Mouse (Mus musculus) G1E (cell line): Measurements from ENCODE around the gene Sim2. TPM values are rescaled to one million over a fixed set of nuclear protein-coding genes. Genes with fewer than 3 reads are reported as not detected.

ENCODE experiments used
- ATAC-seq: 2 replicates; pipeline ENCODE4 v1.8.0; 2016; ENCODE audit warnings: mild to moderate bottlenecking; ENCODE audit not compliant: insufficient number of reproducible peaks, poor library complexity, low FRiP score, severe bottlenecking; ENCODE audit errors: extremely low read depth
- DNase-seq: peaks from one replicate; pipeline ENCODE4 v3.0.0; 2012; ENCODE audit warnings: low spot score
- H3K27me3 ChIP-seq: 2 replicates; pipeline ENCODE4 v1.6.1; 2012; ENCODE audit warnings: mild to moderate bottlenecking, low read length, inconsistent platforms; ENCODE audit not compliant: insufficient read depth
- H3K36me3 ChIP-seq: replicated peaks from 2 replicates; pipeline ENCODE3; 2012; ENCODE audit warnings: mild to moderate bottlenecking, inconsistent platforms
- H3K4me1 ChIP-seq: 2 replicates; pipeline ENCODE4 v1.6.1; 2012; ENCODE audit warnings: low read depth, low read length, inconsistent platforms, mixed read lengths; ENCODE audit not compliant: insufficient read depth
- H3K4me3 ChIP-seq: 2 replicates; pipeline ENCODE4 v1.5.1; 2012; ENCODE audit warnings: low read depth, mild to moderate bottlenecking, inconsistent platforms, low read length, moderate library complexity, mixed read lengths
- H3K9me3 ChIP-seq: replicated peaks from 2 replicates; pipeline ENCODE4 v1.6.1; 2012; ENCODE audit warnings: inconsistent platforms
- CTCF ChIP-seq: IDR thresholded peaks from 2 replicates; pipeline ENCODE4 v1.5.1; 2012; ENCODE audit warnings: low read depth, low read length, inconsistent platforms, mixed read lengths
- GATA1 ChIP-seq: IDR thresholded peaks from 2 replicates; pipeline ENCODE4 v1.6.1; 2012; ENCODE audit warnings: borderline replicate concordance, low read length, inconsistent platforms, mixed read lengths
- GATA2 ChIP-seq: IDR thresholded peaks from 2 replicates; pipeline ENCODE4 v1.6.1; 2012; ENCODE audit warnings: low read depth, low read length, inconsistent platforms, borderline replicate concordance
- POLR2AphosphoS5 ChIP-seq: IDR thresholded peaks from 2 replicates; pipeline ENCODE4 v1.6.1; 2012; ENCODE audit warnings: low read depth, low read length, inconsistent platforms; ENCODE audit not compliant: insufficient replicate concordance
- TAL1 ChIP-seq: conservative IDR thresholded peaks from 2 replicates; pipeline ENCODE4 v1.6.1; 2012; ENCODE audit warnings: low read depth, low read length, inconsistent platforms, mixed read lengths
- polyA plus RNA-seq: library from polyadenylated mRNA; stranded (reverse); fragments of >175 nt; gene quantifications from 2 replicates; pipeline ENCODE4 v1.2.3, GENCODE M21; 2012
- total RNA-seq, 2 experiments: library from RNA; stranded (forward) in 1 of 2; stranded (reverse) in 1 of 2; fragments of 200-1000 nt in 1 of 2; fragments of >200 nt in 1 of 2; fragmentation: Nextera tagmentation in 1 of 2; gene quantifications; 2 replicates each; pipeline ENCODE4 v1.2.3; 2014 to 2017

Gene Sim2
- total and polyA plus RNA-seq, 3 experiments = not detected

DNA sequence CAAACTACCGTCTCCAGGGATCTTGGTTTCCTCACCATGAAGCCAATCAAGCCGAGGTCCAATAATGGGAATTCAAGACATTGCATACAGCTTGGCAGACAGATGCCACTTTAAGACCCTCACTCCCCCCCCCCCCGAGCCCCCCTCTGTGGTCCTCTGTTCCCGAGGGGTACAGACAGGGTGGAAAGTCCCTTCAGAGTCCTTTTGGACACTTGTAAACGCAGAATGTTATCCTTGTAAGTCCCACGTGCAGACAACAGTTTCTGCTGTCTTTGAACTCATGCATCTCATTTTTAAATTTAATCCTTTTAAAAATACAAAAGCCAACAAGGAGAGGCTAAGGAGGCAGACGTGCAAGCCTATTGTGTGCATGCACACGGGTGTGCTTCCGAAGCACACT is 41.5 kb downstream of the Sim2 start:
- no peak overlapping the region for H3K4me3 ChIP-seq
- DNase-seq (no peak), ATAC-seq (no peak)
- TF ChIP-seq TAL1 = no peak
- no peak for TF ChIP-seq GATA2
- TF ChIP-seq GATA1 = no peak
- TF ChIP-seq POLR2AphosphoS5 = no peak
- no peak for TF ChIP-seq CTCF
- peaks cover 6% of the 10 kb centered on the region for H3K27me3 ChIP-seq
- H3K9me3 ChIP-seq = no peaks in the 10 kb centered on the region
- no peaks in the 10 kb centered on the region for H3K4me1 ChIP-seq
- H3K36me3 ChIP-seq = no peaks in the 10 kb centered on the region

DNA sequence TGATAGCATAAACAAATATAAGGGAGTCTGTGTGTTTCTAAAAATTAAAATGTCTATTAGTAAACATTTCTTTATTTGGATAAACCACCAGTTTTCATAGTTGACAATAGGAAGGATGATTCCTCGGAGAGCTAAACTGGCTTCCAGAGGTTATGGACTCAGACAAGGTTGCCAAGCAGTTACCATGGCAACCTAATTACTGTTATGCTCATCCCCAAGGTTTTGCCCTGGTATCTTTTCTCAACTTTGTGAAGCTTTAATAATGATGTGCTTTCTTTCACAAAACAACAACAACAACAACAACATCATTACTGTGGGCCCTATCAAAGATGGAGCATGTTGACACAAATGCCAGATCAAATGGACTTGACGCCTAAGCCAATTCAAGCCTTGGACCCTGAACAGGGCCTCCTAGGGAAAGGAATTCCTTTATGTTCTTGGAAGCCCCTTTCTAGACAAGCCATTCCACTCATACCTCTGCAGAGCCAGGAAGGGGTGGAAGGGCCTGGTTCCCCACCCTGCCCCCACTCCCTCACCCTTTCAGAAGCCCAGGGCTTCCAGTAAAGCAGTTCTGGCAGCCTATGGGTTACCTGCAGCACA is 43.6 kb downstream of the Sim2 start:
- Histone ChIP-seq H3K27me3 (peaks cover 6% of the 10 kb centered on the region), H3K4me1 (no peaks in the 10 kb centered on the region), H3K9me3 (no peaks in the 10 kb centered on the region), H3K4me3 (no peak overlapping the region), H3K36me3 (no peaks in the 10 kb centered on the region)
- TF ChIP-seq POLR2AphosphoS5 (no peak), CTCF (no peak)
- DNase-seq (no peak), ATAC-seq (no peak)

DNA sequence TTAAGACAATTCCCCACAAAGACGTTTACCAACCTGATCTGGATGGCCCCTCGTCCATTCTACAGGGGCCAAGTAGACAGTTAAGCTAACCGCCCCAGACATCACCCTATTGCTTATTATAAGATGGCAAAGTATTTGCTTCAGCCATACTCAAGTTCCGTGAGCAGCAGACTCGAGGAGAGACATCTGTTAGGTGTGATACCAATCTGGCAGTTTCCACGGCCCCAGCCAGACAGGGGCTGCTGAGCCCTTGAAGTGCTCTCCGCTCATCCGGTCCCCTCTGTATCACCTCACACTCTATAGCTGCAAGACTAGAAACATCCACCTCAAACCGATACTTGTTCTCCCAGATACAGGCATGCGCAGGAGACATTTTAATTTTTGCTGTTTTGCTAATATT is 49.5 kb downstream of the Sim2 start:
- H3K36me3 ChIP-seq = no peaks in the 10 kb centered on the region
- DNase-seq (no peak), ATAC-seq (no peak)
- H3K27me3 ChIP-seq = peaks cover 2% of the 10 kb centered on the region; the same call in 1 of the 2 replicates
- no peaks in the 10 kb centered on the region for H3K9me3 ChIP-seq
- no peak overlapping the region for H3K4me3 ChIP-seq
- H3K4me1 ChIP-seq = no peaks in the 10 kb centered on the region
- TF ChIP-seq POLR2AphosphoS5 (no peak), GATA1 (no peak), CTCF (no peak), GATA2 (no peak), TAL1 (no peak)

DNA sequence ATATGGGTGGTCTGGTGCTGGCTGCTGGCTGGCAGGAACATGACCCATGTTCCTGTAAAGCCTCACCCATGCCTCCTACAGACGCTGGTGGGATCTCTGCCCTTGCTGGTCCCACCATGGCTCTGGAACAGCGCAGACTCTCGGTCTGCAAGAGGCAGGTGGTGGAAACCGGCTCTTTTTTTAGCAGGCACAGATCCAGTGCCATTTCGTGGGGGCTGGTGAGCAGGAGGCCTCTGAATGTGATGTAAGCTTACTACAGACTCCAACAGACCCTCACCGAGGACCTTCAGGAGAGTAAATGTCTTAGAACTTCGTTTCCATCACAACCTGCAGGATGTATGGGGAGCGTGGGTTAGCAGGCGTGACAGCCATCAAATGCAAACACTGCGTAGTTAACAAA is 56.0 kb downstream of the Sim2 start:
- Histone ChIP-seq H3K36me3 (no peaks in the 10 kb centered on the region), H3K9me3 (no peaks in the 10 kb centered on the region), H3K4me3 (no peak overlapping the region), H3K27me3 (no peaks in the 10 kb centered on the region; the same call in 1 of the 2 replicates), H3K4me1 (no peaks in the 10 kb centered on the region)
- no peak for ATAC-seq
- DNase-seq = no peak
- no peak for TF ChIP-seq POLR2AphosphoS5
- TF ChIP-seq GATA2 = no peak
- no peak for TF ChIP-seq TAL1
- no peak for TF ChIP-seq CTCF
- no peak for TF ChIP-seq GATA1

DNA sequence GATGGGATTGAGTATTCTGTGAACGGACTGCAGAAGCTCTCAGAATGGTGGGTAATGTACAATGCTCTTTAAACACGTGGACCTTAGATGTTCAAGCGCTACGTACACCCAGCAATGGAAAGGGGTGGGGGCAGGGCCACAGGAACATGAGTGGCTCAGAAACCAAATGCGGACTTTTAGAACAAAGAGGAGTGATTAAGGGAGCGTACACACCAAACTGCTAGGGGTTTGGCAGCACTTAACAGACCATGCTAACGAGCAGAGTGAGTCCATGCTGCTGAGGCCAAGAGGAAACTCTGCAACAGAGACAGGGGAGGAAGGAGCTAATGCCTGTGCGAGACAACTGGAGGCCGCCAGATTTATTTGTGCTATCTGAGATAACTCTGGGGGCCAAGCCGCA is 58.6 kb downstream of the Sim2 start:
- H3K4me3 ChIP-seq = no peak overlapping the region
- no peaks in the 10 kb centered on the region for H3K4me1 ChIP-seq
- no peaks in the 10 kb centered on the region; the same call in 1 of the 2 replicates for H3K27me3 ChIP-seq
- TF ChIP-seq CTCF (no peak), POLR2AphosphoS5 (no peak), TAL1 (no peak), GATA2 (no peak), GATA1 (no peak)
- DNase-seq (no peak), ATAC-seq (no peak)
- H3K36me3 ChIP-seq = no peaks in the 10 kb centered on the region
- no peaks in the 10 kb centered on the region for H3K9me3 ChIP-seq

DNA sequence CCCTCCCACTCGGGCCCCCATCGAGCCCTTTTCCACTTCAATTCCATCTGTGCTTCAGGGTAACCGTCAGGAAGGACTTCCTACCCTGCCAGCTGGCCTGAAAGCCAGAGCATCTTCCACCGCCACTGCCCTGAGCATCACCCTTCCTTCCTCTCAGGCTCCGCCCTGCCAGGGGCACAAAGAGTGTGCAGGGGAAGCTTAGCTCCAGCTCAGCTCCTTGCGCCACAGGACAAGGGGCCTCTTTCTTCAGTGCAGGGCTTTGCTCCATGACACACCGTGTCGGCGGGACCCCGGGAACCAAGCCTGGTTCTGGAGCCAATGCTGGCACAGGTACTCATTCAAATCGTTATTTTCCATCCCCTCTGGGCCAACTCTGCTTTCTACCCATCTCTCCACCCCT is 63.4 kb downstream of the Sim2 start:
- Histone ChIP-seq H3K9me3 (no peaks in the 10 kb centered on the region), H3K36me3 (no peaks in the 10 kb centered on the region), H3K4me1 (peaks cover 3% of the 10 kb centered on the region), H3K27me3 (no peaks in the 10 kb centered on the region; the same call in 1 of the 2 replicates), H3K4me3 (no peak overlapping the region)
- DNase-seq = no peak
- no peak for TF ChIP-seq CTCF
- TF ChIP-seq GATA2 = no peak
- TF ChIP-seq TAL1 = no peak
- no peak for TF ChIP-seq POLR2AphosphoS5
- no peak for TF ChIP-seq GATA1
- ATAC-seq = no peak
